Mouse (Mus musculus) adrenal gland, postnatal 10 days (tissue): ENCODE data around the gene Pcbp1. TPM values are rescaled to one million over a fixed set of nuclear protein-coding genes. Genes with fewer than 3 reads are reported as not detected.

Experiments
- DNase-seq: peaks from one replicate; pipeline ENCODE4 v3.0.0; 2021; ENCODE audit warnings: mixed read lengths
- total RNA-seq, 2 experiments: library from RNA; stranded (reverse); gene quantifications; 2 replicates each; pipeline ENCODE4 v1.2.3; 2021

Gene Pcbp1
- total RNA-seq, 2 experiments from 2014 or later: 233 to 243 TPM

DNA sequence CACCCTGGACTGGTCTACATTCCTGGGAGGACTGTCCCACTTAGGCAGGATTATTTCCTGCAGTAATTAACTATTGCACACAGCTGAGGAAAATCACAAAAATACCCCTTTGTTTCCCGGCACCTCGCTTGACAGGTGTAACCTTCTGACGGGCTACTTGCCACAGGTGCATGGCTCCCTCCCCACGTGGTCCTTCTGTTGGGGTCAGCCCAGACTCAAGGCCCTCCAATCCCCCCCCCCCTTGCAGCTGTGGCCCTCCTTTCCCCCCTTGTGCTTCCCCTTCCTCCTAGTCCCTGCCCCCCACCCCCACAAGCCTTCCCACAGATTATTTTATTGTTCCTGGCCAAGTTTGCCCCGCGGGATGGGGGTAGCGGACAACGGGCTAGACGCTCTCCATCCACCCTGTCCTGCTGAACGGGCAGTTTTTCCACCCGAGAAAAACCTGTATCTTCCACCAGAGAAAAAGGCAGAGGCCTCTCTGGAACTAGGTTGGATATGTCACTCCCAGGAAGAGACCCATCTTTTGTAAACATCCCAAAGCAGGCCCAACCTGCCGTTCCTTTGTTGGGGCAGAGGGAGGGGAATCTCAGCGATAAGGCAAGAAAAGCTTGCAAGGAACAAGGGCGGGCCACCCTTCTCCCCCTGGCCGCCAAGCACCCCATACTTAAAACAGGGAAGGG is 2.2 kb downstream of the Pcbp1 start:
- peak; percentile 38 for DNase-seq

DNA sequence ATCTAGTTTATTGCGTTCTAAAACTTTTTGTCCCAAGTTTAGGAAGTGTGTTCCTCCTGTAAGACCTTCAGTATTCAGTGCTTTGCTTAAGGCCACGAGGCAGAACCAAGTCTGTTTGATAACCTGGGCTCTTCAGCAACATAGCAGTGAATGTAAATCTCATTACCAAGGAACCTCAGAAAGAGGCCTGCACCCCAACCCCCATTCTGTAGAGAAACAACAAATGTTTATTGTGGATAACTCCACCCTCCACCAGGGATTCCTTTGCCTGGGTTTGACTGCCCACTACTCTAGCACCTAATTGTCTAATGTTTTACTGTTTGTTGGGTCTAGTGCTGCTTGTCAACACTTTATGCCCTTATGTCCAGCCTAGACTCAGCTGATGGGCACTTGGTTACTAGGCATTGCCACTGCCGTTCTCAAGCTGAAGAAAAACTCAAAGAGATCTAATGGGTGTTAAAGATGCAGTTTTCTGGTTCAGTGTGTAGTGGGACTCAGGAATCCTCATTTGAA is 2.8 kb downstream of the Pcbp1 start:
- DNase-seq: no peak

DNA sequence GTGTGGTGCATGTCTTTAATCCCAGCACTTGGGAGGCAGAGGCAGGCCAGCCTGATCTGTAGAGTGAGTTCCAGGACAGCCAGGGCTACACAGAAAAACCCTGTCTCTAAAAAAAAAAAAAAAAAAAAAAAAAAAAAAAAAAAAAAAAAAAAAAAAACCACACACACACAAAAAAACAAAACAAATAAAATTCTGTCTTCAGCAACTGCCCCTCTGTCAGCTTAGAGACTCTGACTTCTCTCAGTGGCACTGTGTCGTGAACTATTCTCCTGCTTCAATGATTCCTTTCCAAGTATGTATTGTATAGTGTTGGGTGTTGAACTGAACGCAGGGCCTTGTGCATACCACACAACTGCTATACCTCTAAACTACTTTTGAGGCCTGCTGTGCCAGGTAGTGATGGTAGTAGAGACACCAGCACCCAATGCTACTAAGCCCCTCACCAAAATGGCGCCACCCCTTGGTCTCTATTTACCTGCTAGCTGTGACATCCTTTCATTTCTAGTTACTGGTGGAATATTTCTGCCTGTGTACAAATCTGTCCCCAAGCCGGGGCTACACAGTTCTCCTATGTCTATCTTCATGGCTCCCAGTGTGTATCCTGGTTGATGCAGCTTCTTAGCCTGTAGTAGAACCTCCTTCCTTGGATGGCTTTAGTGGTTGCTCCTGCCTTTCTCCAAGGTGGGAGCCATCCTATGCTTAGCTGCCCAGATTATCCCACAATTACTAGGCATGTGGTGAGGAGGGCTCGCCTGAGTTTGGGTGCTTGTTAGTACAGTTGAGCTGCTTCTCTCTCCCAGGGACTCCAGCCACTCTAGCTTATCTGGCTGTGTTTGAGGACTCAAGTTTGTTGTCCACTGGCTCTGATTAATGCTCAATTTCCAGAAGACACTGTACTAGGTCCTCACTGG is 3.9 kb downstream of the Pcbp1 start:
- no peak for DNase-seq

DNA sequence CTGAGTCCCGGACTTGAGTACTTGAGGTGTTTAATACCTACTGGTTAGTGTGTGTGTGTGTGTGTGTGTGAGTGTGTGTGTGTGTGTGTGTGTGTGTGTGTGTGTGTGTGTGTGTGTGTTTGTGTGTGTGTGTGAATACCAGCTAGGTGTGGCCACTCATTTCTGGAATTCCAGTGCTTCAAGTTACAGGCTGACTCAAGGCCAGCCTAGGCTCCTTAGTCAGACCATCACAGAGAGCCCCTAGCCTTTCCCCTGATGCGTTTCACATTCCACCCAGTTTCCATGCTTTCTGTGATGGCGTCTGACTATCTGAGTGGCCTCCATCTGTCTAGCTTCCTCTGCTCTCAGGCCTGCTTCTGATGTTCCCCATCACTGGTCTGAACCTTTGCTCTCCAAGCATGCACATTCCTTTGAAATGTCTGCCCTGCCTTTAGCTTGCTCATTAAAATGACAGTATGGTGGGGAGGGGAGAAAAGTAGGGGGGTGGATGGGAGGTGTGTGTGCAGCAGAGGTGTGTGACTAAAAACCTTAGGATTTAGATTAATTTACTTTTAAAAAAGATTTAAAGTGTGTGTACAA is 6.3 kb downstream of the Pcbp1 start:
- no peak for DNase-seq

DNA sequence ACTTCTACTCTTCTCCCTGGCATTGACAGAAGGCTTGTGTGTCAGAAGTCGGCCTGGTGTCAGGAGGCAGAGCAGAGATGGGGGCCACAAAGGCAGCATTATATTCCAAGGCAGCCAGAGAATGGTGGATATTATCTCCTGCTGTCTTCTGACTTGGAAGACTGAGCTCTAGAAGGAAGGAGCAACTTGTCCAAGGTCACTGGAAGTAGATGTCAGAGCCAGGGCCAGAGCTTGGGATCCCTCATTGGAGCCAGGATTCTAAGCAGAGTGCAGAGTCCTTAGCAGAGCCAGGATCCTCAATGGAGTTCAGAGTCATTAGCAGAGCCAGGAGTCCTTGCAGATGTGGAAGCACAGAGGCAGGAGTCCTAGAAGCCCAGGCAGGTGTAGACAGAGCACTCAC is 10.1 kb downstream of the Pcbp1 start:
- DNase-seq: peak; percentile 65

DNA sequence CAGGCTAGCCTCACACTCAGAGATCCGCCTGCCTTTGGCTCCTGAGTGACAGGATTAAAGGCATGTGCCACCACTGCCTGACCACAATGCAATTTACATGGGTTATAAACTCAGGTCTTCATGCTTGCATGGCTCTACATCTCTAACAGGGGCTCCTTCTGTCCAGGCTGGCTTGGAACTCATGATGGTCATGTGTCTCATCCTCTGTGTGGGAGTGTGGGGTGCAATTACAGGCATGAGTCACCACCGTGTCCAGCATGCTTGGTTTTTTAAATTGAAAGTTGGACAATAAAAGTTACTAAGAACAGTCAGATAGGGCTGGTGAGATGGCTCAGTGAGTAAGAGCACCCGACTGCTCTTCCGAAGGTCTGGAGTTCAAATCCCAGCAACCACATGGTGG is 12.8 kb downstream of the Pcbp1 start:
- DNase-seq: no peak

DNA sequence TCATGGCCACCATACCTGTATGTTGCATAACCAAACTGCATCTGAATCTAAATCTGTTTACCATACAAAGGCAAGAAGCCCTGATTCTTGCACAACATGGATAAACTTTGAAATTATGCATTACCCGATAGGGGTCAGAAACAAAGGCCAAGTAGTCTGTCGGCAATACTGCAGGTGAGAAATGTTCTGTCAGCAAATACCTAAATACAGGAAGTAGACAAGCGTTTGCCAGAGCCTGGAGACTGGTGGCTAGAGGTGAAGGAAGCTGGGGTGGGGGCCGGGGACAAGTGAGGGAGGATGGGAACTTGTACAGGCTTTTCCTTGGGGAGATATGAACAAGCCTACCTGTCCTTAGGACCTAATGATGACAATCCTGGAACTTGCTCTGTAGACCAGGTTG is 15.1 kb downstream of the Pcbp1 start:
- no peak for DNase-seq

DNA sequence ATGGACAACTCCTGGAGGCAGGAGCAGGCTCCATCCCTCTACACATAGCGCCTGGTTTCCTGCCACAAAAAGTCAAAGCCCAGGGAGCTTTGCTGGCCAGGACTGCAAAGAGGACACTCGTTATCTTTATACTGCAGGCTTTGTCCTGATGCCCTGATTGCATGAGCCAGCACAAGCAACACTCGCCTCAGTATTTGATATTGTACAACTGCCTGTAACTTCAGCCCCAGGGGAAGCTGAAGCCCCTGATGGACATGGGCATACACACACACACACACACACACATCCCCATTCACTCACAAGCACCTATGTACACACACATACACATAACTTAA is 16.3 kb downstream of the Pcbp1 start:
- DNase-seq: no peak

DNA sequence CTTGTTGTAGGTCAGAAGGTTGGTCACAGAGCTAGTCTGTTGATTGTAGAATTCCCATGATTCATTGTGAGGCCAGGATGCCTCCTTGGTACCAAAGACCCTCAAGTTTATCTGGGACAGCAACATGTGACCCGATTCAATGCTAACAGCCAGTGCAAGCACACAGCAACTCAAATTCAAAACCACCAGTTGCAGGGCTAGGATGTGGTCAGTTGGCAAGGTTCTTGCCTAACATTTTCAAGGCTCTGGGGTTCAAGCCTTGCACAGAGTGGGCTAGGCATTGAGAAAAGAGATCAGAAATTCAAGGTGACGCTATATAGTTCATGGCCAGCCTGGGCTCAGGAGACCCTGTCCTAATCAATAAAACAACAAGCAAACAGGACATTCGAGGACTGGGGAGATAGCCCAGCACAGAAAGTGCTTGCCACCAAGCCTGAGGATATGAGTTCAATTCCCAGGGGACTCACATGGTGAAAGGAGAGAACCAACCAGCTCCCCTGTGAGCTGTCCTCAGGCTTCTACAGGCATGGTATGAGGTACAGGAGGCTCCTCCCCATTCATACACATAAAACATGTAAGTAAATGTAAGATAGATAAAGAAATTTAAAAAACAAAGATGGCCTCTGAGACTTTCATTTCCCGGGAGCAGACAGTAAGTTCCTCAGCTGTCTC is 16.8 kb downstream of the Pcbp1 start:
- no peak for DNase-seq

DNA sequence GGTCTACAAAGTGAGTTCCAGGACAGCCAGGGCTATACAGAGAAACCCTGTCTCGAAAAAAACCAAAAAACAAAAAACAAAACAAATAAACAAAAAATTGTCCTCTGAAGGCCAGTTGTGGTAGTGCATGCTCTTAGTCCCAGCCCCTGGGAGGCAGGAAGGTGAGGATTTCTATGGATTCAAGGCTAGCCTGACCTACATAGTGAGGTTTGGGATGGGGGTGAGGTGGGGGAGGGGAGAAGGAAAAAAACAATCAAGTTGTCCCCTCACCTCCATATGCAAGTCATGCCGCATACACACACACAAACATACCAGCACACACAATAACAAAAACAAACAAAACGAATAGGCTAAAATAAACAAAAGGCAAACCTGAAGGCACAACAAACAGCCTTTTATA is 17.4 kb downstream of the Pcbp1 start:
- DNase-seq: no peak

DNA sequence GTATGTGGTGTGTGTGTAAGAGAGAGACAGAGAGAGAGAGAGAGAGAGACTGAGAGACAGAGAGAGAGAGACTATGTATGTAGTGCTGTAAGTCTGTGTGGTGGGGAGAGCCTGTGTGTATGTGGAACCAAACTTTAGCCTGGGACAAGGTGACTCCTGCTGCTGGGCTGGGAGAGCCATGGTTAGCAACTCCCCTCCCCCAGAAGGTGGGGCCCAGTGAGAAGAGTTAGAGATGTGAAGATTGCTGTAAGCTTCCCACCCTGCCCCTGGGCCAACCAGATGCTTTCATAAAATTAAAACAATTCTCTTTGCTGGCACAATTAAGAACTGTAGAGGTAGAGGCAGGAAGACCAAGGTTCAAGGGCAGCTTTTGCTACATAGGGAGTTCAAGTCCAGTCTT is 19.0 kb downstream of the Pcbp1 start:
- DNase-seq: no peak

DNA sequence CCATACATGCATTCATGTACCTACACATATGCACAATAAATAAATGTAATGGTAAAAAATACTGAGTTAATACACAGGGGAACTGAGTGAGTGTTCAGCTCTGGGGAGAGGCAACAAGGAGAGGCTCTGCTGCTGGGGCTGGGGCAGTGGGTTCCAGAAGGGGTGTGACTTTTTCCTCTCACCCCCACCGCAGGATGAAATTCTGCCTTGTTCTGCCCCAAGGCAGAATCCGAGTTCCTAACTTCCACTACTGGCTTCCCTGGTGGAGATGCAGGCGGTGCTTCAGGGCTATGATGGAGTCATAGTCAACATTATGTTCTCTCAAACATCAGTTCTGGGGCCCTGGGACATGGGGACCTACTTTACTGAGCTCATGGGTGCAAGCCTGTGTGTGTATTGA is 19.8 kb downstream of the Pcbp1 start:
- DNase-seq: no peak

DNA sequence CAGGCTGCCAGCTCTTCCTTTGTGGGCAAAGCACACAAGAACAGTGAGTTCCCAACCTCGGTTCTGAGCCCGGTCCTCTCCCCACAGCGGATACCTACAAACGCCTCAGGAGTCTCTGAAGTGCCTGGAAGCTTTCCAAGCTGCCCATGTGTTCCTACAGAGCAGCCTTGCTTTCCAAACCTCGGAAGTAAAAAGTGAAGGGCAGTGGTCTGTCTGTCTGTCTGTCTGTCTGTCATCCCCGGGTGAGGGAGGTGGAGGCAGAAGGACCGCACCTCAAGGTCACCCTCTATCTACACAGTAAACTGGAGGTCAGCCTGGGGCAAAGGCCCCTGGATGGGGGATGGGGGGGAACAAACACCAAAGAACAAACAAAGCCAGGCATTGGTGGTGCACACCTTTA is 20.4 kb downstream of the Pcbp1 start:
- peak; percentile 38 for DNase-seq

DNA sequence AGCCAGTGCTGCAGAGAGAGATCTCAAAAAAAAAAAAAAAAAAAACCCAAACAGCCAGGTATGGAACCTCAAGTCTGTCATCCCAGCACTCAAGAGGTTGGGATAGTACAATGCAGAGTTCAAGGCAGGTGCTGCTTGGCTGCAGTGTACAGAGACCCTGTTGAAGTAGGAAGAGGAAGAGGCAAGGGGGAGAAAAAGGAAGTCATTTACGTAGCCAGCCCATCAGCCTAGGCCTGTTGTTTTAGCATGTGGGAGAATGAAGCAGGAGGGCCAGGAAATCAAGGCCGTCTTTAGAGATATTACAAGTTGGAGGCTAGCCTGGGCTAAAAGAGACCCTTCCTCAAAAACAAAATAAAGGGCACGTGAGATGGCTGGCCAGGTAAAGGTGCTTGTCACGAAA is 22.6 kb downstream of the Pcbp1 start:
- DNase-seq: no peak

DNA sequence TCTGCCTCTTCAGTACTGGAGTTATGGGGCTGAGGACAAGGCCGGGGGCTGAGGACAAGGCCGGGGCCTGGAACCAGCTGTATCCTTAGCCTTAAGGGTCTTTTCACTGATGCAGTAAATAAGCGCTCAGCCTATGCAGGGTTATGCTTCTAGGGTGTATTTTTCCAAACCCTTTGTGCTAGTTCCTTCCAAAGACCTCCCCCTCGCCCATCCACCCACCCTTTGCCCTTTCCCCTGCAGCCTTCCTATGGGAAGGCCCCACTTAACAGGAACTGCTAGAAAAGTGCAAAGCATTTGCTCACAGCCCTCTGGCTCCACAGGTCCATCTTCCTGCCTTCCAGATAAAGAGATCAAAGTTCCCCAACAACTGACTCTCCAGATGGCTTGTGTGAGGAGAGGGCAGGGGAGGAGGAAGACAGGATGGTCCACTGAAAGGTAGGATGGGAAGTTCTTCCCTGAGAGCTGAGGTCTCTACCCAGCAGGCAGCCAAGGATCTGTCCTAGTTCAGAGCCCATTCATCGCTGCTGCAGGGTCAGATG is 26.5 kb downstream of the Pcbp1 start:
- peak; percentile 33 for DNase-seq

DNA sequence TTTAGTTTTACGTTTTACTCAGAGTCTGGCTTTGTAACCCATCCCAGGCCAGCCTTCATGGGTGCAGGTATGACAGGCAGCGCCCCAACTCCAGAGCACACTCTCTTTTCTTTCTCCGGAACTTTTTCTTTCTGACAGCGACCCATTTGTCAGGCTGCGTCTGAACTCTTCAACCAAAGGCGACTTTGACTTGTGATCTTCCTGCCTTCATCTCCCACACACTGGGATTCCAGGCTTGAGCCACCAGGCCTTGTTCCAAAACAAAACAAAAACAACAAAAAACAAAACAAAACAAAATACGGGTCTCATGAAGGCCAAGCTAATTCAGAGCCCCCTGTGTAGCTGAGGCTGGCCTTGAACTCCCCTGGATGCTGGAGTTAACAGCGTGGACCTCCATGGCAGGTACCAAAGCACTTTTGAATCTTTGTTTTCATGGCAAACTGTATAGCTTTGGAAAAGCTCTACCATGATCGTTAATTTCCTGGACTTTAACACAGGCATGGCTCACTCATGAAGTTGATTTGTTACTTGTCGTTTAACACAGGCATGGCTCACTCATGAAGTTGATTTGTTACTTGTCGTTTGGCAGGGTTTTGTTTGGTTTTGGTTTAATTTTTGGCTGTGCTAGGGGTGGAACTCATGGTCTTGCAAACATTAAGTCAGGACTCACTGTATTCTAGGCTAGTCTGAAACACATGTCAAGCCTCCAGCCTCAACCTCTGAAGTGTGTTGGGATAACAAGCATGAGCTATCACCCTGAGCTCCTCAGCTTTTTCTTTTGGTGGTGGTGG is 28.0 kb downstream of the Pcbp1 start:
- peak; percentile 28 for DNase-seq

DNA sequence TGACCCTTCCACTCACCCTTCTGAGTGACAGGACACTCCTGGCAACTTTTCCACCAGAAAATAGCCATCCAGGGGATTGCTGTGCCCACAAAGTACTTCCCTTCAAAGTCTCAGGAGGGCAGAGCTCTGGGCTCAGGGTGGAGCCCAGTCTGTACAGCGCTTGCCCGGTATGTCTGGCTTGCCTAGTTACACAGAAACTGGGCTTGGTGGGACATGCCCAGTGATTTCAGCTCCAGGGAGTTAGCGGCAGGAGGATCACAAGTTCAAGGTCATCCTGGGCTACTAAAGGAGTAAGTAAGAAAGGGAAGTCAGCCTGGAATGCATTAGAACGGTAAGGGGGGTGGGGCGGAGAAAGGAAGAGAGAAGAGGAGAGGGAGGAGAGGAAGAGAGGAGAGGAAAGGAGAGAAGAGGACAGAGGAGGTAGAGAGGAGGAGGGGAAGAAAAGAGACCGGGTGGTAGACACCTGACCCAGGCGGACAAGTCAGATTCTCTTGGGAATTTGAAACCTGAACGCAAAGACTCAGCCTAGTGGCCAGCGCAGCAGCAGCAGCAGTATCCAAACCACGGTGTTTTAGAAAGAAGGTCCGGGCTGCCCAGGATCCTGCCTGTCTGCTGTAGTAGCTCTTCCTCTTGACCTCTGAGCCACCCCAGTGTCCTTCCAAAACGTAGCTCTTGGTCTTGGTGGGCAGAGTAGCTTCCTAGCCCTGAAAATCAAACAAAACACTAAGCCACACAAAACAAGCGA is 28.9 kb downstream of the Pcbp1 start:
- DNase-seq: peak; percentile 77

DNA sequence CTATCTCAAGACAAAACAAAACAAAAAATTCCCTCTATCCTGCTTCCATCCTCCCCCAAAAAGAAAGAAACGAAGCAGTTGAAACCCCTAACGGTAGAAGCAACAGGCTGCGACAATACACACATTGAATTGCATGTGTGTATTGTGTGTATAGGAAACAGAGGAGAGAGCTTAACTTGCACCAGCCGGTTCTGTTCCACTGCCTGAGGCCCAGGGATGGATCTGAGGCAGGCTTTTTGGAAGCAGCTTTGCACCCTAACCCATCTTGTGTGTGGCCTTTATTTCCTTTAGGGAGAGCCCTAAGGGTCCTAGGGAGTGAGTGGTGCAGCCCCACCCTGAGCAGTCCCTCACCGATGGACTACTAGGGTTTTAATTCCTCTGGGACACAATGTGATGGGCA is 29.5 kb downstream of the Pcbp1 start:
- no peak for DNase-seq

DNA sequence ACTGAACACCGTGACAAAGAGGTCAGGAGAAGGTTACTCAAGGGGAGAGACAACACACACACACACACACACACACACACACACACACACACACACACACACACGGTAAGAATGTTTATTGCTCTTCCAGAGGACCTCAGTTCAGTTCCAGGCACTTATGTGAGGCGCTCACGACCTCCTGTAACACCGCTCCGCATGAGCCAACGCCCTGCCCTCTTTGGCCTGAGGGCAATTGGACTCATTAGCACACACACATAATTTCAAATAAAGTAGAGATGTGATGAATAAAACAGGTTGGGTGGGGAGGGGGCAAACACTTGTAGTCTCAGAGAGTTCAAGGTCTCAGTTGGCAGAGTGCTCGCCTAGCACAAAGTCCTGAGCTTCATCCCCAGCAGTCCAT is 30.0 kb downstream of the Pcbp1 start:
- no peak for DNase-seq

DNA sequence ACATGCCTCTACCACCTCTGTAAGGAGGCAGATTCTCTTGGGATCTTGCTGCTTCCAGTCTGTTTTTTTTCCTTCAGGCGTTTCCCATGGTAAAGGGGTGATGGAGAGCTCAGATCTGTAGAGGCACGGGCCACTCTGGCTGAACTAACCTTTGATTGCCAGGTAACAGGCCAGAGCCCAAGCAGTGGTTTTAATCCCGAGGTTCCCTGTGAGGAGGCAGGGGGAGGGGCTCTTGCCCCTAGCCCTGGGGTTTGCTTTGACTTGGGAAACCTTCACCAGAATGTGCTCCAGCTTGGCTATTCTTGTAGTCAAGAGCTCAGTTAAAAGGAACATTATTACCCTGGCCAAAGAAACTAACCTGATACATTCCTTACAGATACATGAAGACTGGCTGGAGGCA is 30.5 kb downstream of the Pcbp1 start:
- DNase-seq: no peak

DNA sequence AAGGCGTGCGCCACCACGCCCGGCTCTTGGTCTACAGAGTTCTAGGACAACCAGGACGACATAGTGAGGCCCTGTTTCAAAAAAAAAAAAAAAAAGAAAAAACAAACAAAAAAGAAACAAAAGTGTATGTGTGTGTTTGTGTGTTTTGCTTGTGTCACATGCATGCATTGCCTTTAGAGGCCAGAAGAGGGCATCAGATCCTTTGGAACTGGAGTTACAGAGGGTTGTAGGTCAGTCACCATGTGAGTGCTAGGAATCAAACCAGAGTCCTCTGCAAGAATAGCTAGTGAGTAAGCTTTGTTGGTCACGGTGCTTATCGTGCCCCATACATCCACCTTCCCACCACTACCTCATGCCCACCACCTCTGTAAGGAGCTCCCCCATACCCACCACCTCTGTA is 31.4 kb downstream of the Pcbp1 start:
- DNase-seq: no peak
